18 mouse cellular contexts compared by ENCODE assay signal in the genomic region with DNA sequence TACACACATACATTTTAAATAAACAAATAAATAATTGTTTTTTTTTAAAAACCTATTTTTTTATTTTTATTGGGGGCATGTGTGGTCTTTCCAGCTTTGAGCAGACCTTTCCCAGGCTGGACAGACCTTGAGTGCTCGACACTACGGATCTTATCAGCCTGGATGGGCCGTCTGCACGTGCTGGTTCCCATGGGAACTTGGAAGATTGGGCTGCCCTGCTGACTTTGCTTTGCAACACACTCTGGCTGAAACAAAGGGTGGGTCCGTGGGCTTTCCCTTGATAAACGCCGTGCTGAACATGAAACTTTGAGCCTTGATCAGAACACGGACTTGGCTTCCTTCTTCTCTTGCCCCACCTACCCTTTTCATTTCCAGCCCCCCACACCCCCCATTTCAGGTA. TPM values are rescaled to one million over a fixed set of nuclear protein-coding genes. Genes with fewer than 3 reads are reported as not detected.
DNase-seq lines count a peak whose midpoint lies in the region; ATAC-seq and TF ChIP-seq lines count a peak whose summit lies in the region.
"Had no signal": no experiment of that assay in that cellular context is flagged by ENCODE, and none has a peak within 500 bp of the region (broad histone marks: within the 10 kb centered on the region; RNA-seq: fewer than 3 reads in every experiment).

No protein-coding gene starts in this region.

- DNase-seq in heart, adult 11 months = peak; percentile 92
- no peak for DNase-seq in heart, postnatal 36 days
- DNase-seq in lung, postnatal 25 days (ENCODE audit: low spot score) = no peak
- DNase-seq in adrenal gland, postnatal 36 days = peak; percentile 51 to 52
- DNase-seq in adipocyte (ENCODE audit: low spot score) = no peak
- no peak for DNase-seq in midbrain, postnatal 0 days (ENCODE audit: low spot score)
- DNase-seq: cerebellum, adult 11 months; gastrocnemius, postnatal 25 days; kidney, adult 18-20 months; left cerebral cortex, postnatal 4 days; midbrain, embryonic 14.5 days had no signal

- ATAC-seq in lung, embryonic 16.5 days (ENCODE audit: low read depth) = no peak
- no peak; the same call in 1 of the 2 replicates for ATAC-seq in stomach, embryonic 16.5 days (ENCODE audit: insufficient read depth, low FRiP score)
- no peak for ATAC-seq in midbrain, postnatal 0 days (ENCODE audit: low FRiP score)
- ATAC-seq: lung, postnatal 0 days had no signal

- no peak overlapping the region for H3K9ac ChIP-seq in lung, embryonic 16.5 days (ENCODE audit: low read length)
- no peak overlapping the region for H3K9ac ChIP-seq in stomach, embryonic 16.5 days (ENCODE audit: low read length)
- H3K9ac ChIP-seq in midbrain, postnatal 0 days (replicated peaks; ENCODE audit: low read length, poor library complexity, severe bottlenecking) = no peak overlapping the region

- no peak overlapping the region for H3K4me3 ChIP-seq in lung, embryonic 16.5 days (ENCODE audit: low read length)
- no peak overlapping the region for H3K4me3 ChIP-seq in stomach, embryonic 16.5 days (replicated peaks; ENCODE audit: low read length)
- no peak overlapping the region for H3K4me3 ChIP-seq in midbrain, postnatal 0 days (ENCODE audit: low read depth, low read length)
- H3K4me3 ChIP-seq: forebrain, embryonic 10.5 days had no signal

- 0 out of 2 replicates have a peak overlapping the region, but pooled peaks have one; percentile 12 for H3K4me2 ChIP-seq in lung, embryonic 16.5 days (ENCODE audit: low read depth, low read length)
- 0 out of 2 replicates have a peak overlapping the region, but pooled peaks have one; percentile 2 for H3K4me2 ChIP-seq in stomach, embryonic 16.5 days (ENCODE audit: low read depth, low read length)
- H3K4me2 ChIP-seq in midbrain, postnatal 0 days (ENCODE audit: low read depth, low read length, poor library complexity, severe bottlenecking) = no peak overlapping the region

- WGBS in lung, embryonic 16.5 days = 24% methylated on average over 8 of the region's 8 CpGs
- WGBS in stomach, embryonic 16.5 days = 35% methylated on average over 8 of the region's 8 CpGs
- WGBS in midbrain, postnatal 0 days = 15% methylated on average over 8 of the region's 8 CpGs

- no peak overlapping the region for H3K27ac ChIP-seq in lung, embryonic 16.5 days (ENCODE audit: low read length)
- no peak overlapping the region for H3K27ac ChIP-seq in stomach, embryonic 16.5 days (ENCODE audit: low read length)
- no peak overlapping the region for H3K27ac ChIP-seq in midbrain, postnatal 0 days (ENCODE audit: low read depth, low read length)
- H3K27ac ChIP-seq: forebrain, embryonic 10.5 days had no signal

- no peaks in the 10 kb centered on the region for H3K27me3 ChIP-seq in lung, embryonic 16.5 days (ENCODE audit: control insufficient read depth, insufficient read depth, low read depth, low read length)
- no peaks in the 10 kb centered on the region for H3K27me3 ChIP-seq in stomach, embryonic 16.5 days (ENCODE audit: control insufficient read depth, insufficient read depth, low read length)
- H3K27me3 ChIP-seq in midbrain, postnatal 0 days (ENCODE audit: insufficient read depth, low read length) = no peaks in the 10 kb centered on the region

- no peaks in the 10 kb centered on the region for H3K4me1 ChIP-seq in lung, embryonic 16.5 days (replicated peaks; ENCODE audit: control insufficient read depth, insufficient read depth, low read length)
- H3K4me1 ChIP-seq in stomach, embryonic 16.5 days (ENCODE audit: control insufficient read depth, insufficient read depth, low read length) = no peaks in the 10 kb centered on the region
- H3K4me1 ChIP-seq in midbrain, postnatal 0 days (ENCODE audit: insufficient read depth, low read length) = no peaks in the 10 kb centered on the region

- no peaks in the 10 kb centered on the region for H3K9me3 ChIP-seq in lung, embryonic 16.5 days (ENCODE audit: control insufficient read depth, low read length)
- H3K9me3 ChIP-seq in stomach, embryonic 16.5 days (replicated peaks; ENCODE audit: control insufficient read depth, low read length) = no peaks in the 10 kb centered on the region
- H3K9me3 ChIP-seq in midbrain, postnatal 0 days (ENCODE audit: low read length) = no peaks in the 10 kb centered on the region
- H3K9me3 ChIP-seq: forebrain, embryonic 10.5 days had no signal

- intact Hi-C loops in heart, postnatal 36 days (cut with DNase I) = no loop called here

- no peaks in the 10 kb centered on the region for H3K36me3 ChIP-seq in lung, embryonic 16.5 days (ENCODE audit: control insufficient read depth, insufficient read depth, low read length)
- no peaks in the 10 kb centered on the region for H3K36me3 ChIP-seq in stomach, embryonic 16.5 days (ENCODE audit: control insufficient read depth, insufficient read depth, low read length)
- no peaks in the 10 kb centered on the region for H3K36me3 ChIP-seq in midbrain, postnatal 0 days (ENCODE audit: insufficient read depth, low read length)
- H3K36me3 ChIP-seq: forebrain, embryonic 10.5 days had no signal

- TF ChIP-seq CTCF in midbrain, postnatal 0 days (IDR thresholded peaks at IDR 0.05) = no peak

RNA-seq across cellular contexts. Expression of gene Capns1, which starts 5.8 kb away (rescaled TPM):
- total RNA-seq in heart, postnatal 36 days (2021) = 100 to 1,000 TPM; 289 to 298 TPM
- polyA plus RNA-seq in lung, embryonic 16.5 days (2015; fragmentation: Nextera tagmentation; extraction: Ambion mirVana) = 91.2 and 99.5 TPM in 2 replicates
- 100 to 1,000 TPM; 587 to 633 TPM for total RNA-seq in adrenal gland, postnatal 36 days (2021)
- 90.0 and 98.5 TPM in 2 replicates for polyA plus RNA-seq in stomach, embryonic 16.5 days (2015; fragmentation: Nextera tagmentation; extraction: Ambion mirVana)
- total RNA-seq in midbrain, postnatal 0 days (2014; rRNA removed) = 201 and 272 TPM in 2 replicates
- 58.0 and 62.4 TPM in 2 replicates for polyA plus RNA-seq in midbrain, postnatal 0 days (2015; fragmentation: Nextera tagmentation; extraction: Ambion mirVana)

RNA-seq across cellular contexts. Expression of gene Cox7a1, which starts 20.4 kb away (rescaled TPM):
- 1,000 to 10,000 TPM; 2,810 to 3,153 TPM for total RNA-seq in heart, postnatal 36 days (2021)
- 17.1 and 20.2 TPM in 2 replicates for polyA plus RNA-seq in lung, embryonic 16.5 days (2015; fragmentation: Nextera tagmentation; extraction: Ambion mirVana)
- 100 to 1,000 TPM; 329 to 440 TPM for total RNA-seq in adrenal gland, postnatal 36 days (2021)
- 12.8 and 25.0 TPM in 2 replicates for polyA plus RNA-seq in stomach, embryonic 16.5 days (2015; fragmentation: Nextera tagmentation; extraction: Ambion mirVana)
- not detected in 2 replicates for total RNA-seq in midbrain, postnatal 0 days (2014; rRNA removed)
- polyA plus RNA-seq in midbrain, postnatal 0 days (2015; fragmentation: Nextera tagmentation; extraction: Ambion mirVana) = 7.3 and 8.8 TPM in 2 replicates
- total RNA-seq: neutrophil, adult 5-6 weeks had no signal

RNA-seq across cellular contexts. Expression of gene Polr2i, which starts 27.4 kb away (rescaled TPM):
- 10 to 100 TPM; 52.3 to 59.5 TPM for total RNA-seq in heart, postnatal 36 days (2021)
- polyA plus RNA-seq in lung, embryonic 16.5 days (2015; fragmentation: Nextera tagmentation; extraction: Ambion mirVana) = 146 and 152 TPM in 2 replicates
- 10 to 100 TPM; 69.4 to 76.1 TPM for total RNA-seq in adrenal gland, postnatal 36 days (2021)
- polyA plus RNA-seq in stomach, embryonic 16.5 days (2015; fragmentation: Nextera tagmentation; extraction: Ambion mirVana) = 111 and 116 TPM in 2 replicates
- 93.3 and 126 TPM in 2 replicates for total RNA-seq in midbrain, postnatal 0 days (2014; rRNA removed)
- 190 and 196 TPM in 2 replicates for polyA plus RNA-seq in midbrain, postnatal 0 days (2015; fragmentation: Nextera tagmentation; extraction: Ambion mirVana)

RNA-seq across cellular contexts. Expression of gene Tbcb, which starts 27.7 kb away (rescaled TPM):
- 10 to 100 TPM; 58.8 to 61.7 TPM for total RNA-seq in heart, postnatal 36 days (2021)
- 156 and 161 TPM in 2 replicates for polyA plus RNA-seq in lung, embryonic 16.5 days (2015; fragmentation: Nextera tagmentation; extraction: Ambion mirVana)
- total RNA-seq in adrenal gland, postnatal 36 days (2021) = 10 to 100 TPM; 98.7 to 99.8 TPM
- 148 and 151 TPM in 2 replicates for polyA plus RNA-seq in stomach, embryonic 16.5 days (2015; fragmentation: Nextera tagmentation; extraction: Ambion mirVana)
- total RNA-seq in midbrain, postnatal 0 days (2014; rRNA removed) = 127 and 149 TPM in 2 replicates
- 483 and 527 TPM in 2 replicates for polyA plus RNA-seq in midbrain, postnatal 0 days (2015; fragmentation: Nextera tagmentation; extraction: Ambion mirVana)

RNA-seq across cellular contexts. Expression of gene Ovol3, which starts 31.1 kb away (rescaled TPM):
- not detected for total RNA-seq in heart, postnatal 36 days (2021)
- 0.30 TPM in 1 of 2 replicates, not detected in the other for polyA plus RNA-seq in lung, embryonic 16.5 days (2015; fragmentation: Nextera tagmentation; extraction: Ambion mirVana)
- not detected for total RNA-seq in adrenal gland, postnatal 36 days (2021)
- 0.19 TPM in 1 of 2 replicates, not detected in the other for polyA plus RNA-seq in stomach, embryonic 16.5 days (2015; fragmentation: Nextera tagmentation; extraction: Ambion mirVana)
- total RNA-seq in midbrain, postnatal 0 days (2014; rRNA removed) = not detected in 2 replicates
- polyA plus RNA-seq in midbrain, postnatal 0 days (2015; fragmentation: Nextera tagmentation; extraction: Ambion mirVana) = not detected in 2 replicates
- total RNA-seq: gastrocnemius, postnatal 25 days; layer of hippocampus, adult 8-10 months; left cerebral cortex, postnatal 4 days; neutrophil, adult 5-6 weeks had no signal
- polyA plus RNA-seq: CD4-positive, CD25-positive, alpha-beta regulatory T cell, adult 4 months; forebrain, embryonic 10.5 days; midbrain, embryonic 14.5 days had no signal

Comparison
In these comparisons a context has a peak if more than half of its experiments do, and no peak if none do; other contexts are left out.
1. DNase-seq: peak in heart, adult 11 months (single experiment) and adrenal gland, postnatal 36 days (2 of 2); none in heart, postnatal 36 days (0 of 2), lung, postnatal 25 days (single experiment), adipocyte (single experiment) and midbrain, postnatal 0 days (single experiment).
2. RNA of gene Cox7a1, which starts 20.4 kb away (total RNA-seq): 2,810 to 3,153 TPM in heart, postnatal 36 days and 329 to 440 TPM in adrenal gland, postnatal 36 days; not detected in midbrain, postnatal 0 days; every median in the first group is over 100 times any median in the second.